Mouse (Mus musculus) embryonic facial prominence, embryonic 14.5 days (tissue): ENCODE data around the gene Slc2a5. TPM values are rescaled to one million over a fixed set of nuclear protein-coding genes. Genes with fewer than 3 reads are reported as not detected.

Experiments
- ATAC-seq: fragments of 200-750 bp; cut with Nextera tagmentation; 2 replicates; pipeline ENCODE4 v1.8.0; 2017; ENCODE audit warnings: low read depth, moderate number of reproducible peaks, moderate TSS enrichment
- DNase-seq: peaks from one replicate; pipeline ENCODE4 v3.0.0-alpha.2; 2015; ENCODE audit warnings: low spot score
- H3K27ac ChIP-seq: fragments of 300-500 bp; sonication (generic); replicated peaks from 2 replicates; pipeline ENCODE4 v1.5.1; 2014; ENCODE audit warnings: low read depth, mild to moderate bottlenecking, low read length, moderate library complexity
- H3K27me3 ChIP-seq: fragments of 300-500 bp; sonication (generic); replicated peaks from 2 replicates; pipeline ENCODE4 v1.6.1; 2014; ENCODE audit warnings: low read length; ENCODE audit not compliant: control insufficient read depth, insufficient read depth
- H3K36me3 ChIP-seq: fragments of 300-500 bp; sonication (generic); 2 replicates; pipeline ENCODE4 v1.6.1; 2014; ENCODE audit warnings: low read length, mixed read lengths; ENCODE audit not compliant: control insufficient read depth, insufficient read depth
- H3K4me1 ChIP-seq: fragments of 300-500 bp; sonication (generic); 2 replicates; pipeline ENCODE4 v1.6.1; 2014; ENCODE audit warnings: antibody characterized with exemption, low read length; ENCODE audit not compliant: control insufficient read depth, insufficient read depth
- H3K4me2 ChIP-seq: fragments of 300-500 bp; sonication (generic); 2 replicates; pipeline ENCODE4 v1.6.1; 2014; ENCODE audit warnings: low read depth, mild to moderate bottlenecking, low read length, moderate library complexity, mixed read lengths
- H3K4me3 ChIP-seq: fragments of 300-500 bp; sonication (generic); 2 replicates; pipeline ENCODE4 v1.5.1; 2014; ENCODE audit warnings: low read depth, mild to moderate bottlenecking, low read length
- H3K9ac ChIP-seq: fragments of 300-500 bp; sonication (generic); 2 replicates; pipeline ENCODE4 v1.6.1; 2014; ENCODE audit warnings: low read depth, mild to moderate bottlenecking, low read length, moderate library complexity, mixed read lengths
- H3K9me3 ChIP-seq: fragments of 300-500 bp; sonication (generic); 2 replicates; pipeline ENCODE4 v1.6.1; 2016; ENCODE audit warnings: low read length; ENCODE audit not compliant: control insufficient read depth
- whole genome bisulfite sequencing: fragments of 180-500 bp; shearing (Covaris S2); extraction: QIAGEN DNeasy Blood & Tissue Kit; methylation state at CpG from one replicate; pipeline ENCODE4 v1.1.7; 2014; 5-methylcytosine and 5-hydroxymethylcytosine counted together
- polyA plus RNA-seq: library from polyadenylated mRNA; unstranded; fragments of >200 nt; fragmentation: Nextera tagmentation; extraction: Ambion mirVana; gene quantifications from 2 replicates; pipeline ENCODE4 v1.2.1, GENCODE M21; 2014

Gene Slc2a5
- polyA plus RNA-seq, 1 experiment from 2014 or later, result 3.5 TPM

- ATAC-seq (no peak), DNase-seq (no peak)
- 40% methylated on average over 8 of the region's 8 CpGs for WGBS
- Histone ChIP-seq H3K27me3 (no peaks in the 10 kb centered on the region), H3K9ac (no peak overlapping the region), H3K4me1 (peaks cover 4% of the 10 kb centered on the region; the same call in 1 of the 2 replicates), H3K27ac (no peak overlapping the region), H3K36me3 (no peaks in the 10 kb centered on the region), H3K4me3 (no peak overlapping the region), H3K4me2 (no peak overlapping the region), H3K9me3 (no peaks in the 10 kb centered on the region)
Observed at GRCm38 (mm10) chr4:150177122-150177521, 58.0 kb downstream of the Slc2a5 start.

GRCm38 (mm10) chr4:150178131-150178530 lies 59.0 kb downstream of the Slc2a5 start:
- Histone ChIP-seq H3K9ac (no peak overlapping the region), H3K36me3 (no peaks in the 10 kb centered on the region), H3K4me2 (no peak overlapping the region), H3K9me3 (no peaks in the 10 kb centered on the region), H3K4me3 (no peak overlapping the region), H3K4me1 (peaks cover 4% of the 10 kb centered on the region; the same call in 1 of the 2 replicates), H3K27ac (no peak overlapping the region), H3K27me3 (no peaks in the 10 kb centered on the region)
- no peak for ATAC-seq
- WGBS, result 19% methylated on average over 4 of the region's 4 CpGs
- peak; percentile 34 for DNase-seq

DNA sequence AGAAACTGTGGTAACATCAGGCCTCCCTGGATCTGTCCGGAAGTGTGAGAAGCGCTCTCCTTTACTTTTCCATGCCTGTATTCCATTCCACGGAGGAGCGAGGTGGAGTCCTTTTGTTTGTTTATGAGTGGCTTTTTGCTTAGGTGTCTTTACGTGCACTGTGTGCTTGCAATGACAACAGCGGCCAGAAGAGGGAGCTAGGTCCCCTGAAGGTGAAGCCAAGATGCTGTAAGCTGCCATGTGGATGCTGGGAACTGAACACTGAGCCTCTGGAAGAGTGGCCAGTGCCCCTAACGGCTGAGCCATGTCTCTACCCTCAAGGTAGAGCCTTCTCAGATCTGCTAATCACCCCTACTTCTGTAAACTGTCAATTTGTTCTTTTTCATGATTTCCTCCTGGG lies 62.2 kb downstream of the Slc2a5 start:
- H3K36me3 ChIP-seq, result no peaks in the 10 kb centered on the region
- no peak overlapping the region for H3K4me3 ChIP-seq
- H3K27ac ChIP-seq, result no peak overlapping the region
- H3K9me3 ChIP-seq, result no peaks in the 10 kb centered on the region
- ATAC-seq (no peak), DNase-seq (no peak)
- H3K4me1 ChIP-seq, result peaks cover 4% of the 10 kb centered on the region; the same call in 1 of the 2 replicates
- no peak overlapping the region for H3K4me2 ChIP-seq
- H3K27me3 ChIP-seq, result no peaks in the 10 kb centered on the region
- H3K9ac ChIP-seq, result no peak overlapping the region
- 81% methylated on average over 7 of the region's 7 CpGs for WGBS

- Histone ChIP-seq H3K36me3 (no peaks in the 10 kb centered on the region), H3K9ac (no peak overlapping the region), H3K27ac (no peak overlapping the region), H3K4me1 (no peaks in the 10 kb centered on the region), H3K27me3 (no peaks in the 10 kb centered on the region), H3K4me3 (no peak overlapping the region), H3K9me3 (no peaks in the 10 kb centered on the region), H3K4me2 (no peak overlapping the region)
- ATAC-seq (no peak), DNase-seq (no peak)
- WGBS, result 46% methylated on average over 11 of the region's 11 CpGs
Observed at GRCm38 (mm10) chr4:150188236-150188635, 69.2 kb downstream of the Slc2a5 start.

DNA sequence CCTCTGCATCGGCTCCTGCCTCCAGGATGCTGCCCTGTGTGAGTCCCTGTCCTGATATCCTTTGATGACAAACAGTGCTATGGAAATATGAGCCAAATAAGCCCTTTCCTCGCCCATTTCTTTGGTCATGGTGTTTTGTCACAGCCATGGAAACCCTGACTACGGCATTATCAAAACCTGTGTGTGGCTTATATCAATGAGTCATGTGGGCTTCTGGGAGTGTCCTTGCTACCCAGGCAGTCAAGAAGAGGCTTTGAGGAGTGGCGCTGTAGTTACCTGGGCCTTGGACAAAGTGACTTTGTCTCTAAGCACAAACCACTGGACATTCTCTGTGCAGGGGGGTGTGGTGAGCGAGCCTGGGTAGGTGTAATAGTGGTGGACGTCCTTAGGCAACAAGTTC lies 73.1 kb downstream of the Slc2a5 start:
- no peak overlapping the region for H3K27ac ChIP-seq
- H3K4me1 ChIP-seq, result no peaks in the 10 kb centered on the region
- H3K4me2 ChIP-seq, result no peak overlapping the region
- no peaks in the 10 kb centered on the region for H3K27me3 ChIP-seq
- no peak overlapping the region for H3K9ac ChIP-seq
- no peak for ATAC-seq
- no peak for DNase-seq
- no peaks in the 10 kb centered on the region for H3K9me3 ChIP-seq
- H3K4me3 ChIP-seq, result no peak overlapping the region
- H3K36me3 ChIP-seq, result no peaks in the 10 kb centered on the region
- WGBS, result 71% methylated on average over 6 of the region's 6 CpGs

Other genes starting within 250 kb of the Slc2a5 start
- 16.3 and 19.6 TPM in 2 replicates for gene Spsb1, start 164.2 kb upstream of the Slc2a5 start, polyA plus RNA-seq
- gene H6pd, start 110.3 kb upstream of the Slc2a5 start, polyA plus RNA-seq, result 14.1 and 14.7 TPM in 2 replicates
- 0.50 and 0.58 TPM in 2 replicates for gene Gpr157, start 31.9 kb upstream of the Slc2a5 start, polyA plus RNA-seq
- gene Slc2a7, start 29.7 kb downstream of the Slc2a5 start, polyA plus RNA-seq, result not detected in 2 replicates
- not detected in 2 replicates for gene Car6, start 82.0 kb downstream of the Slc2a5 start, polyA plus RNA-seq
- 1,320 and 1,483 TPM in 2 replicates for gene Eno1, start 117.4 kb downstream of the Slc2a5 start, polyA plus RNA-seq
- gene Rere, start 162.4 kb downstream of the Slc2a5 start, polyA plus RNA-seq, result 28.7 and 32.0 TPM in 2 replicates